Mouse (Mus musculus) gastrocnemius, postnatal 14 days (tissue): Measurements from ENCODE around the gene Gm11007. TPM values are rescaled to one million over a fixed set of nuclear protein-coding genes. Genes with fewer than 3 reads are reported as not detected.
"Not testable (repeated sequence)": the region's sequence is repeated elsewhere in the genome, so short reads cannot be mapped to it uniquely, and the experiment has no call there.

Source experiments
- DNase-seq: peaks from one replicate; pipeline ENCODE4 v3.0.0; 2021; ENCODE audit warnings: mixed read lengths
- intact Hi-C: fragments of 180-260 bp; cut with DNase I; formaldehyde crosslinking; loops from one replicate; pipeline ENCODE4 v1.15.1; 2025; ENCODE audit warnings: low total_unique reads
- long read RNA-seq, 2 experiments: library from polyadenylated mRNA; stranded (forward); transcript quantifications; one replicate each; pipeline ENCODE4 v2.0.0; 2021
- total RNA-seq, 2 experiments: library from RNA; stranded (reverse); gene quantifications; 2 replicates each; pipeline ENCODE4 v1.2.3; 2021

The Gm11007 gene
- not detected for total RNA-seq
- long read RNA-seq, experiment 1, partial matches to known transcripts, result 0 of 3 reads
- long read RNA-seq, experiment 1, other reads (novel, unspliced or antisense), result 3 of 3 reads
- long read RNA-seq, experiment 2, result 0 reads

DNA sequence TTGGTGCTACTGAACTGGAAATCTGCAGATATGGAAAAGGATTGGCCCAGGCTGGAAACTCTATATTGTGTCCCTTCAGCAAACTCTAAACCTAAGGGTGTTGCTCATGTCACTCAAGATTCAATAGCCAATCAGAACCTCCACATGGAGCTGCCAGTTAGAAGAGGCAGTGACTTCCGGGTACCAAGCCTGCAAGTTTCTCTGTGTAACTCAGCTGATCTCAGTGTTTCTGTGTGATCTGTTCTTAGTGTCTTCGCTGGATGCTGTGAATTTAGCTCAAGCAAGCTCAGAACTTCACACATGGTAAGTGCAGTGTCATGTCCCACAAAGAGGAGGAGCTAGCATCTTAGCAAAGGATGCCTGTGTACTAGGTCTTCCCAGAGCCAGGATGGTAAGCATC, at the start of gene Gm11007:
Gm11007 (plus strand) TSS at position 301 of the 400 bp plus-strand sequence.
- DNase-seq, intact Hi-C loops: not testable (repeated sequence)

Other genes starting within 250 kb of the Gm11007 start
- gene Gm4724, start 208.2 kb upstream of the Gm11007 start, total RNA-seq, result 1 to 10 TPM; 2.6 to 3.0 TPM
- gene Zfp965, start 174.0 kb upstream of the Gm11007 start, total RNA-seq, result 1 to 10 TPM; 2.7 to 3.9 TPM
- not detected for gene Zfp969, start 59.7 kb downstream of the Gm11007 start, total RNA-seq
- not detected for gene Gm2007, start 97.6 kb downstream of the Gm11007 start, total RNA-seq
- gene Gm14288, start 157.1 kb downstream of the Gm11007 start, total RNA-seq, result 1 to 10 TPM in 1 of 2 experiments, not detected in 1; 3.4 TPM
- gene Gm6710, start 225.2 kb downstream of the Gm11007 start, total RNA-seq, result 1 to 10 TPM; 7.1 to 7.7 TPM